Mouse (Mus musculus): ENCODE results near the gene Gfra1.

The Gfra1 gene

GRCm38 (mm10) chr19:58442785-58443732, 12.7 kb downstream of the Gfra1 start:
- no peak for DNase-seq (ENCODE audit: low read depth in 1 of 2, low spot score in 2 of 2)

DNA sequence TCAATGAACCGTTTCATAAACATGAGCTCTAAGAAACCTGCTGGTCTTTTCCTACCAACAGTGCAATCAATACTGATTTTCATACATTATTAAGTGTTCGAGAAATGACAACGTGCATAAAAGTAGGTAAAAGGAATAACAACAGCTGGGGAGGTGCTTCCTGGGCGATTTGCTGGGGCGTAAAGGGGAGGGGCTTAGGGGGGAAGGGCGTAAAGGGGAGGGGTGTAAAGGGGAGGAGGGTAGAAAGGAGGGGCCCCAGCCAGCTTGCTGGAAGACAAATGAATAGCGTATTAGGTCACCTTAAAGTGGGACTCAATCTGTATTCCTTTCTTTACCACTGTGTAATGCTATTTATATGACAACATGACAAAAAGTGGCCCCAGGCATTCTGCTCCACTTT, 13.9 kb downstream of the Gfra1 start:
- DNase-seq (ENCODE audit: low read depth in 1 of 2, low spot score in 2 of 2): no peak

GRCm38 (mm10) chr19:58441246-58441645, 14.5 kb downstream of the Gfra1 start:
- DNase-seq (ENCODE audit: low read depth in 1 of 2, low spot score in 2 of 2): no peak

- DNase-seq (ENCODE audit: low read depth in 1 of 2, low spot score in 2 of 2): no peak
Observed at GRCm38 (mm10) chr19:58438762-58439161, 16.9 kb downstream of the Gfra1 start.

DNA sequence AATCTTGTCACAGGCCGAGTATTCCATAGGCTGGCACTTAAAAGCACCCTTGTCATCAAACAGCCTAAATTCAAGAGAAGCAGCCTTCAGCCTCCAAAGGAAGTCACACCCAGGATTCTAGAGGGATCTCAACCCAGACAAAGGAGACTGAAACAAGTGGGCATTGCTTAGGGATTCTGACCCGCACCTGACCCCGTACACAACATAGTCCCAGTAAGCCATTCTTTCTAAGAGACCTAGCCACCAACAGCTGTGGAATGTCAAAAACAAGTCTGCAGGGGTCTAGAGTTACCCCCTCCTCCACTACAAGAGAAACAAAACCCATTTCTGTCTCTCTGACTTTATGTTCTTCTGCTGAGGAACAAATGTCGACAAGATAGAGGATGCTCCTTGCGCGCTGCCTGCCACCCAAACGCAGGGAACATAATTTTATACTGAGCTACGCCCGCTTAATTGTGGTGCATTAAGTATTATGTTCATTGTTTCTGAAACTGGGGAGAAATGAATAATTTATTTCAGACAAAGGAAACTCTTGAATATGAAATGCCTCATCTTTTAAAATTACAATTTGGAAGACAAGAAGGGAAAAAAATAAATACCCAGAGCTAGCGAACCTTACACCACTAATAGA, 18.2 kb downstream of the Gfra1 start:
- DNase-seq (ENCODE audit: low read depth in 1 of 2, low spot score in 2 of 2): no peak

DNA sequence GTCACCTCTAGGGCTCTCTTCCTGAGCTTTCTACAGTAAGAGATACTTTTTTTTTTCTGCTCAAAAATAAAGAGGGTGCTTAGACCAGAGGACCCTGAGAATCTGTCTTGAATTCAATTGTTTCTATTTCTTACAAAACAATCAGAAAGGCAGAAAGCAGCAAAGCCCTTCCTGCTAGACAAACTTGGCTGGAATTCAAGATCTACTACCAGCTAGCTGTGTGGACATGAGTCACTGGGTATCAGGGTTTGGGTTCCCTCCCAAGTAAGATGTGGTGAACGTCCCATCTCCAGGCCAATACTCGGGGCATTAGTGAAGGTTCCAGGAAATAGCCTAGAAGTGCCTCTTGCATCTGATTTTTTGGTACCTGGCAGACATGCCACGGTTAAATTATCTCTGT, 18.8 kb downstream of the Gfra1 start:
- no peak for DNase-seq (ENCODE audit: low read depth in 1 of 2, low spot score in 2 of 2)

DNA sequence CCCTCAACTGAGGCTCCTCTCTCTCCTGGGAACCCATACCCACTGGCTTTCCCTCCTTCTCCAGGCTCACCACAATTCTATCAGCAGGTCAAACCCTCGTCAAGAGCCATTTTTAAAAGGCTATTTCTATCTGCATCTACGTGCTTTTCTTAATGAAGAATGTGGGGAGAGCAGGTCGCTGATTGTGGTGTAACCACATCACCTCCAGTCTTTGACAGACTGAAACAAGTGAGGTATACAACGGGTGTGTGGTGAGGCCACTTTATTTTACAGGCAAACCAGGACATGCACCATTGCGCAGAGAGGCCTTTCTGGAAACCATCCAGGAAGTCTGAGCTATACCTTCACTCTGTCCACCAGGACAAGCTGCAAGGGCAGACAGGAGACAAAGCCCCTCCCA, 19.8 kb downstream of the Gfra1 start:
- no peak for DNase-seq (ENCODE audit: low read depth in 1 of 2, low spot score in 2 of 2)

DNA sequence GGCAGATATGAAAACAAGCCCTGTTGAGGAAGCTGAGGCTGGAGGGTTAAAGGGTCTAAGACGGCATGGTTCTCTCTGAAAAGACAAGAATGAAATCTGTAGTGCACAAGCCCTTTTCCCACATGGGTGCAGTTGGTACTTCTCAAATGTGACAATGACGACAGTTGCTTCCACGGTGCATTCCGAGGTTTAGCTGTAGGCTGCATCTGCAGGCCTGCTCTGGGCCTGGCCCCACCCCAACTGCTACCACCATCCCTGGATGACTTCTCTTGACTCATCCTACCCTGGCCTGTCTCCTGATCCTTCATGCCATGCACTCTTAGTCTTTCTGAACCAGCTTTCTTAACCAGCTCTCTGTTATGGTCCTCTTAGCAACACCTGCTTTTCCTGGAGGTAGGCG, 22.9 kb downstream of the Gfra1 start:
- DNase-seq (ENCODE audit: low read depth in 1 of 2, low spot score in 2 of 2): no peak

- DNase-seq (ENCODE audit: low read depth in 1 of 2, low spot score in 2 of 2): no peak
Observed at GRCm38 (mm10) chr19:58428546-58428945, 27.2 kb downstream of the Gfra1 start.

DNA sequence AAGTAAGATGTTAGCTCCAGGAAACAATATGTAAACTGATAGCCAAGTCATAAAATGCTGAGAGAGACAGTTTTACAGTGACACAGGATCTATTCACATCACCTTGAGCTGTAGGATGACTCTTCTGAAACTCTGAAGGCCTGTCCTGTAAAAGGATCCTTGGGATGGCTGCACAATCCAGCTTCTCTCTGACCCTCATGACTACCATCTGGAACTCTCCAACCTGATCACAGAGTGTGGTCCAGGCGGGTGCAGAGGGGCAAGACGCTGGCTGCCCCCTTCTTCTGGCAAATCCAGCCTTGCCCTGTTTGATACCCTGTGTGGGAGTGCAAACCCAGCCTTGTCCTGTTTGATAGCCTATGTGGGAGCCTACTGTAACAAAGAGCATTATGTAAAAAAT, 28.4 kb downstream of the Gfra1 start:
- DNase-seq (ENCODE audit: low read depth in 1 of 2, low spot score in 2 of 2): no peak

DNA sequence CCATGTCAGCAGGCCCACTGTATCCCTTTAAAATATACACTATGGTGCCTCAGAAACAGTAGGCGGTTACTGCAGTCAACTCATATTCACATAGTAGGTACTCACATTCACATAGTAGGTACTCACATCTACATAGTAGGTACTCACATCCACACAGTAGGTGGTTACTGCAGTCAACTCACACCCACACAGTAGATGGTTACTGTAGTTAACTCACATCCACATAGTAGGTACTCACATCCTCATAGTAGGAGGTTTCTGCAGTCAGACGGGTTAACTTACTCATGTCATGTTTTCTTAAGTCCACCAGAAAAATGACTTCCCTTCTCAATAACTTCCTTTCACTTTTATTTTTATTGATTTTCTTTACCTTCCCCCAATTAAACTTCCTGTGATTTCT, 30.8 kb downstream of the Gfra1 start:
- DNase-seq (ENCODE audit: low read depth in 1 of 2, low spot score in 2 of 2): no peak

DNA sequence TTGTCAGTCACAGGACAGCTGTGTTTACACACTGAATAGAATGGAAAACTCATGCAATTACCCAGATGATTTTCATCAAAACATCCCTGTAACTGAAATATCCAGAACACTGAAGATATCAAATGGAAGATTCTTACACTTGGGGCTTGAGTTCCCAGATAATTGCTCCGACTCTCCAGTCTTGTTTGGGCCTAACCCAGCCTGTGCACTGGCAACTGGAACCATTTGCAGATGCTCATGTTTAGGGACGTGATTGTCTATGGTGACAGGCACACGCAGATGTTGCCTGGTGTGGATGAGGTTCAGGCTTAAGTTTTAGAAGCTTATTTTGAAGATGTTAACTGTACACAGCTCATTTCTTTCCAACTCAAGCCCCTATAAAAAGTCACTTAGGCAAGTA, 31.5 kb downstream of the Gfra1 start:
- DNase-seq (ENCODE audit: low read depth in 1 of 2, low spot score in 2 of 2): no peak

DNA sequence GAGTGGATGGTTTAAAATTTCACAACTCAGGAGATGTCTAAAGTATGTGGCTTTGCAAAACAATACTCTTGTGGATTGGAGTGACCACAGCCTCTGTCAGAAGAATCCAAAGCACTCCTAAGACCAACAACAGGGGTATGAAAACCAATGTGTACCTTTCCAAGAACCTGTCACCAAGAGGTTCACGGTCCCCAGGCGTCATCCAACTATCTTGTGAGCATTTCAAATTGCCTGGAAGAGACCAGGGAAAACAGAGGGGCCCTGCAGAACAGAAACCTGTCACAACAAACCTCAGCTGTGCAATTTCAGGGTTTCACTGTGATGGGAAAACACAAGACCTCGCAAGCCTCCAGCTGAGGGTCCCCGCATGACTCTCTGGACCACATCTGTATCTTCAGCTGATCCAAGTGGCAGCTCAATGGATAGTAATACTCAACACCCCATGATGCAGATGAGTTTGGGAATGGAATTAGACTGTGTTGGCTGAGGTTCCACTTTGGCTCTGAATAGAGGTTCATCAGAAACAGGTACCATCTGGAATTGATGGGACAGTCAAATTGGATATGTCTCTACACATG, 32.7 kb downstream of the Gfra1 start:
- DNase-seq (ENCODE audit: low read depth in 1 of 2, low spot score in 2 of 2): no peak

- no peak for DNase-seq (ENCODE audit: low read depth in 1 of 2, low spot score in 2 of 2)
Observed at GRCm38 (mm10) chr19:58419685-58420084, 36.0 kb downstream of the Gfra1 start.

- DNase-seq (ENCODE audit: low read depth in 1 of 2, low spot score in 2 of 2): no peak
Observed at GRCm38 (mm10) chr19:58419278-58419677, 36.4 kb downstream of the Gfra1 start.

DNA sequence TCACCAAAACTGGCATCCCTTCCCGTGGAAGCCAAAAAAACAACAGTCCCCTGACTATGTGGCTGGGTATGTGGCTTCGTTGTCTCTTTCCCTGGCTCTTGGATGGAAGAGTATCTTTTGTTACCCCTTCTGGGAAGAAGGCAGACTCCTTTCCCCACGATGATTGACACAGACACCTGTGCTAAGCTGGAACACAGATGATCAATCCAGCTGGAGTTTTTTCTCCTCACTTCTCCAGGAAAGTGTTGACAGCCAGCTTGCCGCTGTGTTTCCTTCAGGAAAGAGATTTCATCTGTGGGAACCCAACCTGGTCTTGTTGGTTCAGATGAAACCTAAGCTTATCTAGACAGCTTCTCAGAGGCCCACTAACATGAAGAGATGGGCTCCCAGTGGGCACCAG, 40.5 kb downstream of the Gfra1 start:
- no peak for DNase-seq (ENCODE audit: low read depth in 1 of 2, low spot score in 2 of 2)

DNA sequence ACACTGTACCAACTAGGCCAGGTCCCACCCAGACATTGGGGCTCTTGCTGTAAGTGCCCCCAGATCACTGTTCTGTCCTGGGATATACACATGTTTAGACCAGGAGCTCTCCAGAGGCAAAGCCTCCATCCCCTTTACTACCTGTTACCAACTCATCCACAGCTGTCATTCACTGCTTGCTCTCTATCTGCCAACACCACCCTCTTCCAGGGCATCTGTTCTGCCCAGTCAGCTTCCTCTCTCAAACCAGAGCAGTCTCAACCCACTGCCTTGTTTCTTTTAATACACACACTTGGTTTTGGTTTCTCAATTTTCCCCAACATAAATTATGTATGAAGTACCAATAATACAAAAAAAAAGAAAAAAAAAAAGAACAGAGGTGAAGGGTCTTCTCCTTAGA, 41.0 kb downstream of the Gfra1 start:
- no peak for DNase-seq (ENCODE audit: low read depth in 1 of 2, low spot score in 2 of 2)

DNA sequence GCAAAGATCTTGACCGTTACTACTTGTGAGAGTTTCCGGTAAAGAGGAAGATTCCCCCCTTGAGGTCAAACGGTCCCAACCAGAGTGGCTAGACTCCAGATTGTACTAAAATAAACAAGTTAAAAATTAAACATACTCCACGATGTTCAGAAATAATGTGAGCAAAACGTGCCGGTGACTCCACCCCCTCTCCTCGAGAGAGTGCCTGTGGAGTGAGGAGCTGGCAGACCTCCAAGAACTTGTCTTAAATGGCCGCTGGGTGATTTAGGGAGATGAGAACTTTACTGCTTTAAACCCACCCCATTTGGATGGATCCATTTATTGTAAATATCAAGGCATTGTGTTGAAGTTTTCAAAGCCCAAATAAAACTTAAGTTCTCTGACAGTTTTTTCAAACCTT, 42.4 kb downstream of the Gfra1 start:
- no peak for DNase-seq (ENCODE audit: low read depth in 1 of 2, low spot score in 2 of 2)

DNA sequence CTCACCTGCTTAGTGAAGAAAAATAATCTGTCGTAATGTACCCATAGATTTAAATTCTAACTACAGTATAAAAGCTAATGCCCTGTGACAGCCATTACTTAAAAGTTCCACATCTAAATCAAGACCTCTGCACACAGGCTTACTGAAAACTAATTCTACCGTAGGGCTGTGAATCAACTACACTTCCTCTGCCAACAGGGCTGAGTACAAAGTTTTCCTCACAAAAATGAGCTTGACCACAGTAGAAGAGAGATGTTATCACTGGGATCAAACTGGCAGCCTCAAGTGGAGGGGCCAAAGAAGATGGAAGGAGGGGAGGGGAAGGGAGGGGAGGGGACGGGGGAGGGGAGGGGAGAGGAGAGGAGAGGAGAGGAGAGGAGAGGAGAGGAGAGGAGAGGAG, 42.9 kb downstream of the Gfra1 start:
- DNase-seq (ENCODE audit: low read depth in 1 of 2, low spot score in 2 of 2): no peak

- no peak for DNase-seq (ENCODE audit: low read depth in 1 of 2, low spot score in 2 of 2)
Observed at GRCm38 (mm10) chr19:58406726-58407125, 49.0 kb downstream of the Gfra1 start.

- no peak for DNase-seq (ENCODE audit: low read depth in 1 of 2, low spot score in 2 of 2)
Observed at GRCm38 (mm10) chr19:58400224-58400623, 55.5 kb downstream of the Gfra1 start.

DNA sequence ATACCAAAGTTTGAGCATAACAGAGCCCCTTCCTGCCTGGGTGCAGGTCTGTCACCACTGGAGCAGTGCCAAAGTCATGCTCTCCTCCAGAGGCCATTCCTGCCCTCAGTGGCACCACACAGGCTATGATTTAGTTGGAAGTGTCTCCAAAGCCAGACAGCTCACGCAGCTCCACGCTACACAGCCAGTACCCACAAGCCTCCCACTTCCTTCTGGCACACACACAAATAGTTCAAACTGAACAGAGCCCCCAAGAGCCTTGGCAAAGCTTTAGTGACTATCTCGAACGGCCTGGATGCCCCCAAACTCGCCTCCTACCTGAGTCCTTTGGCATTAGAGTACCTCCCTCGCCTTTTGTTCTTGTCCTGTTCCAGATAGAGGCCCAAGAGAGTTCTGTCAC, 56.5 kb downstream of the Gfra1 start:
- DNase-seq (ENCODE audit: low read depth in 1 of 2, low spot score in 2 of 2): no peak

Data from monocyte, adult 2 months (primary cell).